Mouse (Mus musculus): ENCODE results near the gene Phf20. TPM values are rescaled to one million over a fixed set of nuclear protein-coding genes. Genes with fewer than 3 reads are reported as not detected.

The Phf20 gene
- polyA plus RNA-seq, 1 experiment from 2014 or later: 63.8 TPM

GRCm38 (mm10) chr2:156190004-156190896 lies 6.0 kb upstream of the Phf20 start:
- Histone ChIP-seq H3K4me2 (ENCODE audit: low read length) (no peak overlapping the region), H3K4me3 (replicated peaks; ENCODE audit: low read depth, low read length) (no peak overlapping the region), H3K9me3 (replicated peaks; ENCODE audit: low read length) (no peaks in the 10 kb centered on the region), H3K4me1 (replicated peaks; ENCODE audit: insufficient read depth, low read length) (no peaks in the 10 kb centered on the region), H3K27me3 (ENCODE audit: insufficient read depth, low read length) (no peaks in the 10 kb centered on the region), H3K36me3 (ENCODE audit: insufficient read depth, low read length) (no peaks in the 10 kb centered on the region), H3K27ac (no peak overlapping the region), H3K9ac (ENCODE audit: low read depth, low read length) (no peak overlapping the region)
- WGBS: 78% methylated on average over 14 of the region's 14 CpGs
- ATAC-seq (replicated peaks; ENCODE audit: low FRiP score, low read depth) (no peak), DNase-seq (ENCODE audit: low spot score) (no peak)
- TF ChIP-seq CTCF (IDR thresholded peaks at IDR 0.05; ENCODE audit: low read depth): no peak

DNA sequence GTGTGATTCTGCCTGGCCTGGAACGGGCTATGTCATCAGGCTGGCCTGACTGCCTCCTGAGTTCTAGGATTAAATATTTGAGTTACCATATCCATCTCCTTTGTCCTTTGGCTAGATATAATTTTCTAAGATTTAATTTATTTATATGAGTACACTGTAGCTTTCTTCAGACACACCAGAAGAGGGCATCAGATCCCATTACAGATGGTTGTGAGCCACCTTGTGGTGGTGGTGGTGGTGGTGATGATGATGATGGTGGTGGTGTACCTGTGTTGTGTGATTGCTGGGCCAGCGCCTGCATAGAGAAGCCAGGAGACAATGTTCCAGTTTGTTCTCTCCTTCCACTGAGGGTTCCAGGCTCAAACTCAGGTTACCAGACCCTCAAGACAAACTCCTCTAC lies 4.7 kb upstream of the Phf20 start:
- no peaks in the 10 kb centered on the region for H3K36me3 ChIP-seq (ENCODE audit: insufficient read depth, low read length)
- H3K4me2 ChIP-seq (ENCODE audit: low read length): no peak overlapping the region
- H3K9ac ChIP-seq (ENCODE audit: low read depth, low read length): no peak overlapping the region
- ATAC-seq (replicated peaks; ENCODE audit: low FRiP score, low read depth) (no peak), DNase-seq (ENCODE audit: low spot score) (no peak)
- no peaks in the 10 kb centered on the region for H3K4me1 ChIP-seq (replicated peaks; ENCODE audit: insufficient read depth, low read length)
- H3K4me3 ChIP-seq (replicated peaks; ENCODE audit: low read depth, low read length): no peak overlapping the region
- no peaks in the 10 kb centered on the region for H3K27me3 ChIP-seq (ENCODE audit: insufficient read depth, low read length)
- no peaks in the 10 kb centered on the region for H3K9me3 ChIP-seq (replicated peaks; ENCODE audit: low read length)
- 100% methylated on average over 2 of the region's 2 CpGs for WGBS
- TF ChIP-seq CTCF (IDR thresholded peaks at IDR 0.05; ENCODE audit: low read depth): peak; percentile 29; the same call in 1 of the 2 replicates
- no peak overlapping the region for H3K27ac ChIP-seq

GRCm38 (mm10) chr2:156192068-156192467 lies 4.2 kb upstream of the Phf20 start:
- H3K9me3 ChIP-seq (replicated peaks; ENCODE audit: low read length): no peaks in the 10 kb centered on the region
- no peaks in the 10 kb centered on the region for H3K4me1 ChIP-seq (replicated peaks; ENCODE audit: insufficient read depth, low read length)
- WGBS: 70% methylated on average over 2 of the region's 2 CpGs
- H3K9ac ChIP-seq (ENCODE audit: low read depth, low read length): no peak overlapping the region
- no peaks in the 10 kb centered on the region for H3K27me3 ChIP-seq (ENCODE audit: insufficient read depth, low read length)
- no peak overlapping the region for H3K4me3 ChIP-seq (replicated peaks; ENCODE audit: low read depth, low read length)
- no peaks in the 10 kb centered on the region for H3K36me3 ChIP-seq (ENCODE audit: insufficient read depth, low read length)
- TF ChIP-seq CTCF (IDR thresholded peaks at IDR 0.05; ENCODE audit: low read depth): no peak
- DNase-seq (ENCODE audit: low spot score): no peak
- no peak for ATAC-seq (replicated peaks; ENCODE audit: low FRiP score, low read depth)
- H3K27ac ChIP-seq: no peak overlapping the region
- H3K4me2 ChIP-seq (ENCODE audit: low read length): no peak overlapping the region

GRCm38 (mm10) chr2:156193066-156193862 lies 3.0 kb upstream of the Phf20 start:
- no peaks in the 10 kb centered on the region for H3K36me3 ChIP-seq (ENCODE audit: insufficient read depth, low read length)
- H3K9me3 ChIP-seq (replicated peaks; ENCODE audit: low read length): no peaks in the 10 kb centered on the region
- H3K4me3 ChIP-seq (replicated peaks; ENCODE audit: low read depth, low read length): no peak overlapping the region
- no peaks in the 10 kb centered on the region; the same call in 1 of the 2 replicates for H3K4me1 ChIP-seq (replicated peaks; ENCODE audit: insufficient read depth, low read length)
- TF ChIP-seq CTCF (IDR thresholded peaks at IDR 0.05; ENCODE audit: low read depth): no peak
- WGBS: 80% methylated on average over 3 of the region's 3 CpGs
- ATAC-seq (replicated peaks; ENCODE audit: low FRiP score, low read depth) (no peak), DNase-seq (ENCODE audit: low spot score) (no peak)
- H3K27ac ChIP-seq: no peak overlapping the region
- H3K9ac ChIP-seq (ENCODE audit: low read depth, low read length): no peak overlapping the region
- H3K4me2 ChIP-seq (ENCODE audit: low read length): no peak overlapping the region
- no peaks in the 10 kb centered on the region for H3K27me3 ChIP-seq (ENCODE audit: insufficient read depth, low read length)

GRCm38 (mm10) chr2:156194571-156194970 lies 1.7 kb upstream of the Phf20 start:
- TF ChIP-seq CTCF (IDR thresholded peaks at IDR 0.05; ENCODE audit: low read depth): no peak
- H3K4me2 ChIP-seq (ENCODE audit: low read length): no peak overlapping the region
- no peak overlapping the region for H3K9ac ChIP-seq (ENCODE audit: low read depth, low read length)
- peaks cover 5% of the 10 kb centered on the region for H3K4me1 ChIP-seq (replicated peaks; ENCODE audit: insufficient read depth, low read length)
- DNase-seq (ENCODE audit: low spot score) (no peak), ATAC-seq (replicated peaks; ENCODE audit: low FRiP score, low read depth) (no peak)
- no peaks in the 10 kb centered on the region for H3K9me3 ChIP-seq (replicated peaks; ENCODE audit: low read length)
- no peaks in the 10 kb centered on the region for H3K27me3 ChIP-seq (ENCODE audit: insufficient read depth, low read length)
- H3K27ac ChIP-seq: no peak overlapping the region
- H3K36me3 ChIP-seq (ENCODE audit: insufficient read depth, low read length): no peaks in the 10 kb centered on the region
- no peak overlapping the region for H3K4me3 ChIP-seq (replicated peaks; ENCODE audit: low read depth, low read length)

- Histone ChIP-seq H3K4me1 (replicated peaks; ENCODE audit: insufficient read depth, low read length) (peaks cover 5% of the 10 kb centered on the region), H3K36me3 (ENCODE audit: insufficient read depth, low read length) (no peaks in the 10 kb centered on the region), H3K27me3 (ENCODE audit: insufficient read depth, low read length) (no peaks in the 10 kb centered on the region), H3K9ac (ENCODE audit: low read depth, low read length) (peak overlapping the region; percentile 78), H3K9me3 (replicated peaks; ENCODE audit: low read length) (no peaks in the 10 kb centered on the region), H3K4me3 (replicated peaks; ENCODE audit: low read depth, low read length) (peak overlapping the region; percentile 65), H3K27ac (peak overlapping the region; percentile 98), H3K4me2 (ENCODE audit: low read length) (peak overlapping the region; percentile 66)
- no peak for TF ChIP-seq CTCF (IDR thresholded peaks at IDR 0.05; ENCODE audit: low read depth)
- WGBS: 5% methylated on average over 17 of the region's 17 CpGs
- DNase-seq (ENCODE audit: low spot score): no peak
- no peak for ATAC-seq (replicated peaks; ENCODE audit: low FRiP score, low read depth)
Observed at GRCm38 (mm10) chr2:156197129-156197911, 1.1 kb downstream of the Phf20 start.

Measured in kidney, postnatal 0 days (tissue).